Mouse (Mus musculus): ENCODE results near the gene Iqsec1.

The Iqsec1 gene

DNA sequence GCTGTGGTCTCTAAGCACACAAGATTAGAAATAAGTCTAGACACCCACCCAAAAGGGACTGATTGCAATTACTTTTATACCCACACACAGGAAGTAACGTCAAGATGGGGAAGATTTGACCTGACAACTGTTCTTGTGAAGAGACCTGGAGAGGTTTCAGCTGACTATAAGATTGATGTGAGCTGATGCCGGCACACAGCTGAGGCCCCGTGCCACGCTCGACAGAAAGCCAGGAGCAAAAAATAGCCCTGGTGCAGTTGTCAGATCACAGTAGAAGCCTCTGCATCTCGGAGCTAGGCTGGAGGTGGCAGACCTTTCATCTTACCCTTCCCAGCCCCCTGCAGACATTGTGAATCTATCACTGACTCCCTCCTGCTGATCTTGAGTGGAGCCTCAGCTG is 289.6 kb downstream of the Iqsec1 start:
- no peak for DNase-seq

DNA sequence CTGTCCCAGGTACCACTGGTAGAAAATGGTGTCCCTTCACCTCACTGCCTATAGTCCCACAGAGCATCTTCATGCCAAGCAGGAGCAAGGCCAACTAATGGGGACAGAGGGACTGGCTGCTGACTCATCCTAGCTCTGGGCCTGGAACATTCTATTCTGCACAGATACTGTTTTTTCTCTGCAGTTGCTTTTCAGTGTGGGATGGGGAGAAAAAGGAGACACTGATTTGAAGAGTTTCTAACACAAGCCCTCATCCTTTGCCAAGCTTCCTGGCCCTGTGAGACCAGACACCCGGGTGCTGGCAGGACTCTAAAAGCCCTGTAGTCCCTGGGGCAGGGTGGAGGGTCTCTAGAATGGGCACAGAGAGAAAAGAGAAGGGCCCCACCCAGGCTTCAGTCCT is 292.7 kb downstream of the Iqsec1 start:
- no peak for DNase-seq

DNA sequence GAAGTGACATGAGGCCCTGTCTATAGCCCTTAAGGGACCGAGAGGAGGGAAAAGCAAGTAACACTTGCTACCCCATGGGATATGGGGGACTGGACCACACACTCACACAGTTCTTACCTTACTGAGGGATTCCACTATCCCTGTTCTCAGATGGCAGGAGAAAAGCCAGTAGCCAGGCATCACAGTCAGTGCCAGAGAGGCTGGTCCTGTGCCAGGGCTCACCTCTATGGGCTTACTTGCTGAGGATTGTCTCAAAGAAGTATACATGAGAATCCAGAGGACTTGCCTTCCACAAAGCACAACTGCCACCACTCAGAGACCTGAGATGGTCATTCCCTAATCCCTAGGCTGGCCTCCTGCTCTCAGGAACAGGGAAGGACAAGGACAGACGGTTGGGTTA is 296.1 kb downstream of the Iqsec1 start:
- DNase-seq, result no peak

DNA sequence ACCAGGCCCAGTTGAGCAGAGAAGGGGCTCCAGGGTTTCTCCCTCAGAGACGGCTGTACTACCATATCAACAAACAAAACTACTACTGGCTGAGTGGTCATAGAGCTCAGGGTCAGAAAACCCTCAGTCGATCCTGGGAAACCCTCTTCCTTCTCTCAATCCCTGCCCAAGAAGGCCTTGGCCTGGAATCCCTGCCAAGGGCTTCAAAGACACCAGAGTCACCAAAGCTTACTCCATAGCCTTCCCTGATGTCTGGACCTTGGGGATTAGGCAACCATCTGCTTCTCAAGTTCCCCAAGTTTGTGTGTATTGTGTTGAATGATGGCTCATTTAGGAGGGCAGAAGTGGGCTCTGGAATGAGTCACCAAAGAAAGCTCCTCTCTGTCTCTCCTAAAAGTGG is 296.6 kb downstream of the Iqsec1 start:
- DNase-seq, result no peak

DNA sequence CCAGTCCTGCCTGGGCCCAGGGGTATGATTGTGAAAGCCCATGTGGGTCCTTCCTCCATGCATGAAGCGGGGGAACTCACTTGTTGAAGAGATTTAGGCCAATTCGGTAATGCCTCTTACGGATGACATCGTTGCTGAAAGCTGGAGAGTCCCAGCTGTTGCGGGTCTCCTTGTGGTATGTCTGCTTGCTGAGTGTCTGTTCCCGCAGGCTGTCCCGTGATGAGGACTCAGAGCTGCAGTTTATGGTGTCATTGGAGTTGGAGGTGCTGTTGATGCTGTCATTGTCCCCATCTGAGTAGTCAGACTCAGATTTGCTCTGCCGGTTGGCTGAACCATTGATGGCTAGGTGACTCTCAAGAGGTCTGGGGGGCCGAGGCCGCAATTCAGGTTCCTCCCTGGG is 299.0 kb downstream of the Iqsec1 start:
- DNase-seq, result no peak

DNA sequence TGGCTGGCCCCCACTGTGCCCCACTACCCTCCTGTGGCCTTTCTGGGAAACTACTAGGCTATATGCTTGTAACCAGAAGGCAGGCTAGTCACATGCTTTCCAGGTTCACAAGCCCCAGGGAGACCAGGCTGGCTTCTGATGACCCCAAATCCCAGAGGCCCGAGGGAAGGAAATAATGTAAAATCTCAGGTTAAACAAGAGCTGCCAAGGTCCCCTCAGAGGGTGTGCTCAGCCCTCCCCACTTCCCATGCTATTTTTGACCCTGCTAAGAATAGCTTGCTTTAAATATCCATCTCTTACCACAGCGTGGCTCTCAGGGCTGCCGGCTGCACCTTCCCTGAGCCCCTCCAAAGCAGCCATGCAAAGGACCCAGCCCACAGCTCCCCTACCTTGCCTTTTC is 299.7 kb downstream of the Iqsec1 start:
- DNase-seq, result no peak

DNA sequence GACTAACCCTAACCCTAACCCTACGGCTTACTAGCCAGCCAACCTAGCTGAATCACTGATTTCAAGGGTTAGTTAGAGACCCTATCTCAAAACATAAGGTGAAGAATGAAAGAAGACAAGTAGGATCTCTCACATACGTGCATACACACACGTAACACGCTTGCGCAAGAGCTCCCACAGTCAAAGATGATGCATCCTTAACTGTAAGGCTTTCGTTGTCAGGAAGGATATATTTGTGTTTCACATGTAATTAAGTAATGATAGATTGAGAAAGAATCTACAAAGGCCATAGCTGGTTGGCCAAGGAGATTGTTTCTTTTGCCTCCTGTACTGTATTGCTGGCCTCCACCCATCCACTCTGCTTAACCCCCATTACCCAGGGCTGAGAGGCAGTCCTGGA is 300.5 kb downstream of the Iqsec1 start:
- no peak for DNase-seq

DNA sequence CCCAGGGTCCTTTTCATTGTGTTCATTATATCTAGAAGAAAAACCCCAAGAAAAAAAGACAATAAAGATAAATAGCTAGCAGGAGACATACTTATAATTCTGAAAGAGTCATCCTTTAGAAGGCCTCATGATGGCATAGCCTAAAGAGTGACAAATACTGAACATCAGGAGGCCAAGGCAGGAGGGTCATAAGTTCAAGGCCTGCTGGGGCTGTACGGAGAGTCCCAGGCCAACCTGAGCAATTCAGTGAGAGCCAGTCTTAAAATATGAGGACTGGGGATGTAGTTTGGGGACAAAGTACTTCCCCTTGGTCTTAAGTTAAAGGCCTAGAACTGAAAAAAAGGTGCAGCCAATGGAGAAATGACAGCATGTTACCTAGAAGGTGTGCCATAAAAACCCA is 301.7 kb downstream of the Iqsec1 start:
- no peak for DNase-seq

DNA sequence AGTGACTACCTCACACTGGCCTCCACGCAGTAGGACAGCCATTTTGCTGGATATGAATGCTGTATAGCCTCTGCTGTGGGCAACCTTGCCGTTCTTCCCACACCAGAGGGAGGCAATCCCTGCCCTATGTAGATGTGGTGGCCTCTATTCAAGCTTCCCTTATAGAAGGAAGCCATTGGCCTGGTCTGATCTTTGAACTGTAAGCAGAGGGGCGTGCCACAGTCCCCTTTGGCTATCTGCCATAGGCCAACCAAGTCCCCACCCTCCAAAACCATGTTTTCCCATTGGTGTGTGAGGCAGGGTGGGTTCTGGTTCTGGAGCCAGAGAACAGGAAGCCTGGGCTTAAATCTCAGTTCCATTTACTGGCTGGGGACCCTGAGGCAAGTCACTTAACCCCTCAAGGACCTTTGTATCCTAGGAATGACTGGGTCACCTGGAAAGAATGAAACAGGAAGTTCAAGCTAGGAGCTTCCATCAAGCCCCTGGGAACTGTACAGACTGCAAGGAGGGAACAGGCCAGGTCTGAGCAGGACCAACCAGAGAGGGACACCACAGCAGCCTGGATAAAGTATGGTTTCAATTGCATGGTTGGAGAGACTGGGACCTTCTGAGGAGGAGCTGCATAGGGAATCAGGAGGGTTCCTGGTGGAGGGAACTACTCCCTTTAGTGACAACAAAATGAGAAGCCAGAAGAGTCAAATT is 304.5 kb downstream of the Iqsec1 start:
- peak; percentile 38 for DNase-seq

DNA sequence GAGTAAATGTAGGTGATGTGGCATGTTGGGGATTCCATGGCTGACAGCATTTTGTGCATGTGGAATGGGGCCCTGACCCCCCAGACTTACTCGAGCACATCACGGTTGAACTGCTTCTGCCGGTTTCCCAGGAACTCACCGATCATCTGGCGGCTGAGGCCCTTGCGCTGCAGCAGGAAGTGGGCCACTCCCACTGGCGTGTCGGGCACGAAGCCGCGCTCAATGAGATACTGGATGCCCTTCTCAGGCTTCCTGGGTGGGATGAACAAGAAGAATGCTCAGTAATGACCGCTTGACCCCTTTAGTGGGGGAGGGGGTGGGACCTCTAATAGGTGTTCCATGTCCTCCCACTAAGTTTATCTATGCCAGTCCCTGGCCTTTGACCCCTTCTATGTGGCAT is 308.1 kb downstream of the Iqsec1 start:
- DNase-seq, result peak; percentile 60

DNA sequence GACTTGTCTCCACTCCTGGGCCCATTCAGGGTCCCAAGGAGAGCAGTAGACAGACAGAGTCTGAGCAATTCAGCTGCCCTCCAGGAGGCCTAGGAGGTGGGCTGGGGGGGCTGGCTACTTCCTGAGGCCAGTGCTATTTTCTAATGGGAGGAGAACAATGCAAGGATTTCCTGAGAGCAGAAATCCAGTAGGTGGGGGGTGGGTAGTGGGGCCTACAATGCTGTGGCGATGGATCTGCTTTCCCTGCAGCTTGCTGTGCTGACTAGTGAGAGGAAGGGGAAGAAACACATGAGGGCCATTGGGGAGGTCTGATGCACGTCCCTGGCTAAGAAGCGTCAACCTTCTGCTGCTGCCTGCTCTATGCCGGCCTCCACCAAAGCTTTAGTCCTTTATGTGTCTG is 309.7 kb downstream of the Iqsec1 start:
- peak; percentile 77 for DNase-seq

DNA sequence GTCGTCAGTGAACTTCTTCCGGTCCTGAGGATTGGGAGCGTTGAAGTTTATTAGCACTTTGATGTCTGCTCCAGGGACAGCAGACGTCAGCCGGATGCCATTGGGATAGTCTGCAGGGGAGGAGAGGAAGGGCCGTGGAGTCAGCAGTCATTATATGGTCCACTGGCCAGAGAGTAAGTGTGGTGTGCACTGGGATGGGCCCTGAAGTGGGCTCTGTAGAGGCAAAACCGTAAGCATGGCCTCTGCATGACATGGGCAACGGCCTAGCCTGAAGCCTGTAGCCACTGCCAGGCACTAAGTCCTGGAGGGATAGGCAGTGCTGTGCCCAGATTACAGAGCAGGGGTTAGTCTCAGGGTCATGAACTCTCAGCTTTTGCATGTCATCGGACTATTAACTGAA is 319.8 kb downstream of the Iqsec1 start:
- no peak for DNase-seq

DNA sequence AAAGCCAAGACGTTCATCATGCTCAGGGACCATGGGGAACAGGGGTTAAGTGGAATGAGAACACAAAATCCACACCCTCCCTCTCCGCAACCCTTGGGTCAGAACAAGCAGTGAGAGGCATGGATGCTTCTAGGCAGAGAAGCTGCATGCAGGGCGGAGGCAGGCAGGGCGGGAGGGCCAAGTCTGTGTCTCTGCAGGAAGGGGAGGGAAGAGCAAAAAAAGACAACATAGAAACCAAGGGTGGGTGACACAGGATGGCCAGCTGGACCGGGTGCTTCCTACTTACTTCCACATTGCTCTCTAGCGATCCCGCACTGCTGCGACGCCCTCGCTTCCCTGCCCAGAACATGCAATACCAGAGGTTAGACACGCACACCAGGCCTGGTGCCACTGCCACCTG is 324.7 kb downstream of the Iqsec1 start:
- peak; percentile 57 for DNase-seq

DNA sequence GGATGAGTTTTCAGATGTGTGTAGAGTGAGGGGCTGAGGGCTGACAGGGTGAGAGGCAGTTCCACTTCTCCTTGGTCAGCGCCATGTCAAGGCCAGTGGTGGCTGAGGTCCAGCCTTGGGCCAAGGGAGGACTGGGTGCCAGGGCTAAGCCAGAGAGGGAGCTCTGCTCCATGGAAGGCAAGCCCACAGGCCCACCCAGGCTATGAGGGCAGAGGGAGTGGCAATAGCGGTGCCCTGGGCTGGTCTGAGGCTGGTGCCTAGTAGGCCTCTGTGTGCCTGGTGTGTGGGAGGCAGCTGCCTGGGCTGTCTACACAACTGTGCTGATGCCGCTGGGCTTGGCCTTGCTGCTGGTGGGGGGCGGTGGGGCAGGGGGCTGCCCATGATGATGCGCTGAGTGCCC is 326.3 kb downstream of the Iqsec1 start:
- no peak for DNase-seq

DNA sequence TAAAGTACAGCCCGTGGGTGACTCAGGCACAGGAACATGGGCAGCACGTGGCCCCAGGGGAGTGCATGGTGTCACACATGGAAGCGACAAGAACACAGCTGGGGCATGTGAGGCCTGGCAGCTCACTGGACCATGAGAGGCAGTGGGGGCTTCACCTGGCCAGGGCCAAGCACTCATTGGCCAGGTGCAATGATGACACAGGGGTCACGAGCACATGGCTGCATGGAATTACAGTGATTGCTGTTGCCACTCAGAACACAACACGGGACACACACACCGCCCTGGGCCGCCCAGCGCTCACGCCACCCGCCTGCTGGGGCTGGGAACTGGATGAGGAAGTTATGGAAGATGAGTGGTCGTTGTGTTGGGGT is 327.5 kb downstream of the Iqsec1 start:
- no peak for DNase-seq

DNA sequence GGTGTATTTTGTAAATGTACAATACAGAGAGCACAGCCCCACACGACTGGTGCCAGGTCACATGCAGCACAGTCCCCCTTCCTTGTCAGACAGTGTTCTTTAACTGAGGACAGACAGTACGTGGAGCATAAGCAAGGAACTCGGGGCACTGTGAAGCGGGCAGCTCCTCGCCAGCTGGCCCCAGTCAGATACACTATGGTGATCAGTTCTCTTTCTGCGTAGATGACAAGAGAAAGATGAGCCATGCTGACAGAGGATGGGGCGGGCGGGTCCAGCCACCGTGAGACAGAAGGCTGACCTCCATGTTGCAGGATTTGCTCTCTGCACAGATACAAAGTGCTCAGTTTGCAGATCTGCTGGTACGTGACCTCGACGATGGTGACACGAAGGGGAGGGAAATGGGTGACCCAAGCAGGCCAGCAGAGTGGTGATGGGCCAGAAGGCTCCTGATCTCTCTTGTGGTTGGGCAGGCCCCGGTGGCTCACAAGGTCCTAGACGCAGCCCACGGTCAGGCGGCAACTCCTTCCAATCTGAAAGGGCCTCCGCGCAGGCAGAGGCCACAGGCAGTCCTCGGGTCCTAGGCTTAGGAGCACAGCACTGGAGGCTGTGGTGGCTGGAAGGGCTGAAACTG is 328.0 kb downstream of the Iqsec1 start:
- peak; percentile 56 for DNase-seq

DNA sequence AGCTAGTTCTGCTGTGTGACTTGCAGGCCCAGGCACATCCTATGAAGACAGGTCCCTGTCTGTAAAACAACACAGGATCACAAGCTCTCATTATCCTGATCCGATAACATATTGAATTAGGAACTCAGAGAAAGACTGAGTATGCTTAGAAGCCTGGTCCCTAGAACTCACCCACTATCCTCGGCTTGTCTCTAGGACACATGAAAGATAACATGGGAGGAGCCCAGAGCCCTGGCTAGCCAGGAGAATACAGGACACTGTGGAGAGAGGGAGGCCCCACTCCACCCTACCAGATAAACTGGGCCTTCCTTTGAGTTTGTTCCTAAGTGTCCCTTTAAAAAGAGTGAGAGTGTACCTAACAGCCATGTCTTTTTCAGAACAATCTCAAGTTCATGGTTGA is 328.6 kb downstream of the Iqsec1 start:
- DNase-seq, result no peak

DNA sequence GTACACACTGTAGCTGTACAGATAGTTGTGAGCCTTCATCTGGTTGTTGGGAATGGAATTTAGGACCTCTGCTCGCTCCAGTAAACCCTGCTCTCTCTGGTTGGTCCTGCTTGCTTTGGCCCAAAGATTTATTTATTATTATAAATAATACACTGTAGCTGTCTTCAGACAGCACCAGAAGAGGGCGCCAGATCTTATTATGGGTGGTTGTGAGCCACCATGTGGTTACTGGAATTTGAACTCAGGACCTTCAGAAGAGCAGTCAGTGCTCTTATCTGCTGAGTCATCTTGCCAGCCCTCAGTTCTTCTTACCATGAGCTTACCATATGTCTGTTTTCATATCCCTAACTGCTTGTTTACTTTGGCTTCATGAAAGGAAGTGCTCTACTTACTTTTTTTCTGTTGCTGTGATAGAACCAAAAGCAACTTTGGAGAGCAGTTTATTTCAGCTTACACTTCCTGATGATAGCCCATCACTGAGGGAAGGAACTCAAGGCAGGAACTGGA is 332.1 kb downstream of the Iqsec1 start:
- DNase-seq, result peak; percentile 31

DNA sequence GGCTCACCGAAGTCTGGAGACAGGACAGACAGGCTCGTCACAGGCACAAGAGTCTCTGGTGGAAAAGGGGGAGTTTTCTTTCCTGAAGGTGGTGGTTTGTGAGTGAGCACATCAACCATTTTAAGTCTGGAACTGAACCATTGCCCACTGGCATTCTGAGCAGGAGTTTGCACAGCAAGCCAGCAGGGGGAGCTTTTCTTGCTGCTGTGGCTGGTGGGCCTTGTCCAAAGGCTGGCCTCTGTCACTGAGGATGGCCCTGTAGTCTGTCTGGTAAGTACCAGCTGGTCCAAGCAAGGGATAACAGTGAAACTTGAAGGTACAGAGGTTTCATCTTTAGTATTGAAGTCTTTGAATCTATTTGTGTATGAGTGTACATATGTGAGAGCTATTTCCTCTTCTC is 334.7 kb downstream of the Iqsec1 start:
- DNase-seq, result peak; percentile 82

DNA sequence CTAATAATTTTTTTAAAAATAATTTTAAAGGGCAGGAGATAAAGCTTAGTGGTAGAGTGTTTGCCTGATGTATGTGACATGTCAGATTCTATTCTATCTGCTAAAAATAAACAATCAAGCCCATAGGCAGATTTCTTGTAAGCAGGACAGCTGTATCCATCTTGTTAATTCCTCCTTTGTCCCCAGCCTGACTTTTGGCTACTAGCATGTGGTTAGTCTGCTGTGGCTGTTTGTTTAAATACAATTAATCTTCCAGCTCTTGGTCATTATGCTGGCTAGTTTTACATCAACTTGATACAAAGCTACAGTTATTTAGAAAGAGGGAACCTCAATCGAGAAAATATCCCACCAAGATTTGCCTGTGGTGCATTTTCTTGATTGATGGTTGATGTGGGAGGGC is 337.9 kb downstream of the Iqsec1 start:
- no peak for DNase-seq

DNA sequence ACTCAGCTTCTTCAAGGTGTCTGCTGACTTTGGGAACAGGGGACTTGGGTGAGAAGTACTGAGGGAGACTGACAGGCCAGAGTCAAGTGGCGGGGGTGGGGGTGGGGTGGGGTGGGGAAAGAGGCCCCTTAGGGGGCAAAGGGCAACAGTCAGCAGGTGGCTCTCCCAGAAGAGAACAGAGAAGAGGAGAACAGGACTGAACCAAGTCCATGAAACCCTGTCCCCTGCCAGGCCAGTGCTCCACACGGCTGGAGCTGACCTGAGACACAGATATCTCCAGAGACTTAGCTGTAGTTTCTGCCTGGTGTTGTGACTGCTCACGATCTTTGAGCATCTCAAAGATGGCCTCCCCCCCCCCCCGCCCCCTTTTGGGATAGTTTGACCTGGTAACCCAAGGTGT is 339.2 kb downstream of the Iqsec1 start:
- DNase-seq, result no peak

DNA sequence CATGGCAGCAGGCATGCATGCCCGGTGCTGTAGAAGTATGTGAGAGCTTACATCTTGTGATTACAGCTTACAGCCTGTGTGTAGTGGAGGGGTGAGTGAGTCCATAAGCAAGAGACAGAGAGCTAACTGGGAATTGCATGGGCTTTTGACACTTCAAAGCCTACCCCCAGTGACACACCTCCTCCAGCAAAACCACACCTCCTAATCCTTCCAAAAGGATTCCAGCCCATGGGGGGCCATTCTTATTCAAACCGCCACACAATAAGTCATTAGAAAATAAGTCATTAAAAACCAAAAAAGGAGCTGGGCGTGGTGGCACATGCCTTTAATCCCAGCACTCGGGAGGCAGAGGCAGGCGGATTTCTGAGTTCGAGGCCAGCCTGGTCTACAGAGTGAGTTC is 340.1 kb downstream of the Iqsec1 start:
- no peak for DNase-seq

DNA sequence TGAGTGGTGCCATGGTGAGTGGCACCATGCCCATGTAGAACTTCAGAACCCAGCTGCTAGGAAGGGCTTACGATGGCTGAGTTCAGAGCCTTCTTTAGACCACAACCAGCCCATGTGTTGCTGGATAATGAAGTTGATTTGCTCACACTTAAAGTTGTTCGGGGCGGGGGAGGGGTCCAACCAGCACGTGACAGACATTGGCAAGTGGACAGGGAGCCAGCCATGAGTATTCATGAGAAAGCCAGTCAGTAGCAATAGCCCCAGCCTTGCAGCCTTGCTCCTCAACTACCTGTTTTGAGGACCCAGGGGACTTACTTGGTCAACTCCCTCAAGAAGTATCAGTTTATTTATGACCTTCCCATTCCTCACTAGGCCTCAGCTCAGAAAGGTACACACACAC is 343.5 kb downstream of the Iqsec1 start:
- DNase-seq, result no peak

DNA sequence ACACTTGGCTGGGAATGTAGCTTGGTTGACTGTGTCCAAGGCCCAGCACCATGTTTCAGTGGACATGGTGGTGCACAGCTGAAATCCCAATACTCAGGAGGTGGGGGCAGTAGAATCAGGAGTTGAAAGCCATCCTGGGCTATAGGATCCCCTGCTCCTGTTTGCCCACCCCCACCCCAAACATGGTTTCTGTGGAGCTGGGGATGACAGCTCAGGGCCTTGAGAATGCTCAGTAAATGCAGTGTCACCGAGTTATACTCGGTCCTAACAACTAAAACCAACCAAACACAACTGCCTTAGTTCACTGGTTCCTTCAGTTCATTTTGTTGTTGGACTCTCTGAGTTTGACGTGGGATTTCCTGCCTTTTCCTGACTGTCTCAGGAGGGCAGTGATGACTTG is 345.4 kb downstream of the Iqsec1 start:
- DNase-seq, result no peak

DNA sequence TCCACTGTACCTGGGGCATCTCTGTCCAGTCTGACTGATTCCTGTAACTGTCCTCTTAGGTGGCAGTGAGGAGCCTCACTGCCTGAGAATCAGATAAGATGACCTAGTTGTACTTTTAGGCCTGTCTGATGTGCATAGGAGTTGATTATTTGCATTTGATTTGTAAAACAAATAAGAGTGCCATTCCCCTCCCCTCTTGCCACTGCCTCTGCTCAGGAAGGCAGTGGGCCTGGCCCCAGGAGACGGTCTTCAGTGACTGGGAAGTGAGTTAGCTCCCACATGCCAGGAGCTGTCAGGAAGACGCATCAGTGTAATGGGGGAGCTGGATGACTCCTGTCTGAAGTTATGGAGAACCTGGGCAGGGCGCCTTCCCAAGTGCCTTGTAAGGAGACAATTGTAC is 352.9 kb downstream of the Iqsec1 start:
- DNase-seq, result no peak
